In genomic region chr2:31893110-31893669, GRCm38 (mm10) we compare ENCODE assay signal across 21 mouse cellular contexts. TPM values are rescaled to one million over a fixed set of nuclear protein-coding genes. Genes with fewer than 3 reads are reported as not detected.
A peak's percentile ranks its signal among the peaks of the same experiment; 100 is the strongest.
DNase-seq lines count a peak whose midpoint lies in the region; ATAC-seq lines count a peak whose summit lies in the region.
"Had no signal": no experiment of that assay in that cellular context is flagged by ENCODE, and none has a peak within 500 bp of the region (broad histone marks: within the 10 kb centered on the region; RNA-seq: fewer than 3 reads in every experiment).

No protein-coding gene starts in this region.

- peak; percentile 69; the same call in 1 of the 2 replicates for ATAC-seq in kidney, embryonic 16.5 days (ENCODE audit: low FRiP score, low TSS enrichment)
- ATAC-seq in embryonic facial prominence, embryonic 14.5 days (ENCODE audit: low read depth), result no peak
- ATAC-seq in limb, embryonic 12.5 days (ENCODE audit: insufficient number of reproducible peaks, insufficient read depth, low FRiP score, low TSS enrichment, low read depth), result no peak
- ATAC-seq: activated CD4-positive, CD25-positive, alpha-beta regulatory T cell, adult 4 months; midbrain, embryonic 13.5 days had no signal

- H3K36me3 ChIP-seq in kidney, embryonic 16.5 days (ENCODE audit: insufficient read depth, low read length), result no peaks in the 10 kb centered on the region
- H3K36me3 ChIP-seq in embryonic facial prominence, embryonic 14.5 days (ENCODE audit: control insufficient read depth, insufficient read depth, low read length), result no peaks in the 10 kb centered on the region
- no peaks in the 10 kb centered on the region for H3K36me3 ChIP-seq in limb, embryonic 12.5 days
- H3K36me3 ChIP-seq: forebrain, embryonic 12.5 days; hindbrain, embryonic 12.5 days; midbrain, embryonic 13.5 days had no signal

- peaks cover 28% of the 10 kb centered on the region for H3K4me1 ChIP-seq in kidney, embryonic 16.5 days (ENCODE audit: insufficient read depth, low read length)
- peaks cover 11% of the 10 kb centered on the region for H3K4me1 ChIP-seq in embryonic facial prominence, embryonic 14.5 days (ENCODE audit: control insufficient read depth, insufficient read depth, low read length)
- peaks cover 41% of the 10 kb centered on the region for H3K4me1 ChIP-seq in limb, embryonic 12.5 days (replicated peaks)

- no peak overlapping the region for H3K4me2 ChIP-seq in kidney, embryonic 16.5 days (replicated peaks; ENCODE audit: low read depth, low read length)
- no peak overlapping the region for H3K4me2 ChIP-seq in embryonic facial prominence, embryonic 14.5 days (ENCODE audit: low read depth, low read length)
- H3K4me2 ChIP-seq in limb, embryonic 12.5 days, result no peak overlapping the region
- H3K4me2 ChIP-seq: forebrain, embryonic 12.5 days; hindbrain, embryonic 12.5 days; midbrain, embryonic 13.5 days had no signal

- no peak overlapping the region for H3K9ac ChIP-seq in kidney, embryonic 16.5 days (replicated peaks; ENCODE audit: low read length)
- no peak overlapping the region for H3K9ac ChIP-seq in embryonic facial prominence, embryonic 14.5 days (ENCODE audit: low read depth, low read length)
- H3K9ac ChIP-seq in limb, embryonic 12.5 days (replicated peaks), result peak overlapping the region; percentile 31; the same call in 1 of the 2 replicates
- H3K9ac ChIP-seq: forebrain, embryonic 12.5 days; hindbrain, embryonic 12.5 days; liver, embryonic 14.5 days; midbrain, embryonic 13.5 days had no signal

- WGBS in kidney, embryonic 16.5 days, result 31% methylated on average over 10 of the region's 10 CpGs
- WGBS in embryonic facial prominence, embryonic 14.5 days, result 51% methylated on average over 10 of the region's 10 CpGs
- WGBS in limb, embryonic 12.5 days, result 33% methylated on average over 10 of the region's 10 CpGs

- H3K4me3 ChIP-seq in kidney, embryonic 16.5 days (ENCODE audit: low read length), result no peak overlapping the region
- no peak overlapping the region for H3K4me3 ChIP-seq in embryonic facial prominence, embryonic 14.5 days (ENCODE audit: low read depth, low read length)
- no peak overlapping the region for H3K4me3 ChIP-seq in limb, embryonic 12.5 days (replicated peaks)
- H3K4me3 ChIP-seq: forebrain, embryonic 12.5 days; hindbrain, embryonic 12.5 days; midbrain, embryonic 13.5 days had no signal

- H3K9me3 ChIP-seq in kidney, embryonic 16.5 days (ENCODE audit: low read length), result no peaks in the 10 kb centered on the region
- no peaks in the 10 kb centered on the region for H3K9me3 ChIP-seq in embryonic facial prominence, embryonic 14.5 days (ENCODE audit: control insufficient read depth, low read length)
- no peaks in the 10 kb centered on the region for H3K9me3 ChIP-seq in limb, embryonic 12.5 days
- H3K9me3 ChIP-seq: forebrain, embryonic 12.5 days; hindbrain, embryonic 12.5 days; midbrain, embryonic 13.5 days had no signal

- peaks cover 10% of the 10 kb centered on the region for H3K27me3 ChIP-seq in kidney, embryonic 16.5 days (ENCODE audit: insufficient read depth, low read length)
- peaks cover 5% of the 10 kb centered on the region for H3K27me3 ChIP-seq in embryonic facial prominence, embryonic 14.5 days (replicated peaks; ENCODE audit: control insufficient read depth, insufficient read depth, low read length)
- H3K27me3 ChIP-seq in limb, embryonic 12.5 days, result peaks cover 20% of the 10 kb centered on the region

- peak overlapping the region; percentile 52 for H3K27ac ChIP-seq in kidney, embryonic 16.5 days (ENCODE audit: low read length)
- H3K27ac ChIP-seq in embryonic facial prominence, embryonic 14.5 days (replicated peaks; ENCODE audit: low read depth, low read length), result peak overlapping the region; percentile 75
- H3K27ac ChIP-seq in limb, embryonic 12.5 days, result peak overlapping the region; percentile 70
- H3K27ac ChIP-seq: forebrain, embryonic 12.5 days; hindbrain, embryonic 12.5 days; kidney, postnatal 0 days; liver, embryonic 14.5 days; midbrain, embryonic 13.5 days had no signal

- DNase-seq in embryo, embryonic 10 days (ENCODE audit: low spot score), result peak; percentile 25
- no peak for DNase-seq in embryo, embryonic 9.5 days (ENCODE audit: extremely low spot score)
- no peak for DNase-seq in kidney, adult 9 months
- no peak for DNase-seq in embryonic facial prominence, embryonic 14.5 days (ENCODE audit: low spot score)
- DNase-seq in retina, postnatal 1 day, result no peak
- DNase-seq in layer of hippocampus, postnatal 36 days, result no peak
- DNase-seq: cerebellum, adult 2 months; layer of hippocampus, adult 9-11 months; thymus, adult 2 months had no signal

RNA-seq across cellular contexts. Expression of gene Lamc3, which starts 6.1 kb away (rescaled TPM):
- 4.1 and 4.7 TPM in 2 replicates for polyA plus RNA-seq in kidney, embryonic 16.5 days (2015; fragmentation: Nextera tagmentation; extraction: Ambion mirVana)
- polyA plus RNA-seq in embryonic facial prominence, embryonic 14.5 days (2014; fragmentation: Nextera tagmentation; extraction: Ambion mirVana), result 2.0 and 2.2 TPM in 2 replicates
- 0.21 and 0.38 TPM in 2 replicates for polyA plus RNA-seq in limb, embryonic 12.5 days (2016; fragmentation: Nextera tagmentation; extraction: Ambion mirVana)
- 1 to 10 TPM; 5.7 to 7.2 TPM for total RNA-seq in layer of hippocampus, postnatal 36 days (2021)
- total RNA-seq: CH12.LX; neutrophil, adult 5-6 weeks had no signal
- polyA plus RNA-seq: activated CD4-positive, CD25-positive, alpha-beta regulatory T cell, adult 4 months had no signal

RNA-seq across cellular contexts. Expression of gene Fibcd1, which starts 47.4 kb away (rescaled TPM):
- polyA plus RNA-seq in kidney, embryonic 16.5 days (2015; fragmentation: Nextera tagmentation; extraction: Ambion mirVana), result 1.4 and 1.5 TPM in 2 replicates
- 0.19 and 0.29 TPM in 2 replicates for polyA plus RNA-seq in embryonic facial prominence, embryonic 14.5 days (2014; fragmentation: Nextera tagmentation; extraction: Ambion mirVana)
- 0.06 and 0.13 TPM in 2 replicates for polyA plus RNA-seq in limb, embryonic 12.5 days (2016; fragmentation: Nextera tagmentation; extraction: Ambion mirVana)
- 100 to 1,000 TPM; 105 to 114 TPM for total RNA-seq in layer of hippocampus, postnatal 36 days (2021)
- total RNA-seq: heart, adult 8-10 months; neutrophil, adult 5-6 weeks had no signal
- polyA plus RNA-seq: activated CD4-positive, CD25-positive, alpha-beta regulatory T cell, adult 4 months; heart, embryonic 16.5 days had no signal

RNA-seq across cellular contexts. Expression of gene Aif1l, which starts 56.7 kb away (rescaled TPM):
- 90.4 and 101 TPM in 2 replicates for polyA plus RNA-seq in kidney, embryonic 16.5 days (2015; fragmentation: Nextera tagmentation; extraction: Ambion mirVana)
- polyA plus RNA-seq in embryonic facial prominence, embryonic 14.5 days (2014; fragmentation: Nextera tagmentation; extraction: Ambion mirVana), result 31.2 and 33.9 TPM in 2 replicates
- polyA plus RNA-seq in limb, embryonic 12.5 days (2016; fragmentation: Nextera tagmentation; extraction: Ambion mirVana), result 86.6 and 100 TPM in 2 replicates
- total RNA-seq in layer of hippocampus, postnatal 36 days (2021), result 1 to 10 TPM; 6.1 to 8.8 TPM
- polyA plus RNA-seq: activated CD4-positive, CD25-positive, alpha-beta regulatory T cell, adult 4 months had no signal
